Mouse (Mus musculus): ENCODE results near the gene Ttc7. TPM values are rescaled to one million over a fixed set of nuclear protein-coding genes. Genes with fewer than 3 reads are reported as not detected.

Ttc7 gene
- polyA plus RNA-seq, 1 experiment from 2014 or later, result 5.3 TPM

GRCm38 (mm10) chr17:87332887-87333286 lies 50.2 kb downstream of the Ttc7 start:
- Histone ChIP-seq H3K4me1 (replicated peaks) (peaks cover 43% of the 10 kb centered on the region), H3K27me3 (no peaks in the 10 kb centered on the region), H3K36me3 (no peaks in the 10 kb centered on the region), H3K27ac (replicated peaks) (no peak overlapping the region), H3K9ac (no peak overlapping the region), H3K4me3 (no peak overlapping the region), H3K9me3 (no peaks in the 10 kb centered on the region), H3K4me2 (no peak overlapping the region)
- 80% methylated on average over 6 of the region's 6 CpGs for WGBS
- no peak for ATAC-seq (ENCODE audit: low FRiP score, low read depth)

GRCm38 (mm10) chr17:87334162-87334561 lies 51.5 kb downstream of the Ttc7 start:
- Histone ChIP-seq H3K4me1 (replicated peaks) (peaks cover 38% of the 10 kb centered on the region), H3K36me3 (no peaks in the 10 kb centered on the region), H3K4me2 (no peak overlapping the region), H3K27ac (replicated peaks) (no peak overlapping the region), H3K27me3 (no peaks in the 10 kb centered on the region), H3K9ac (no peak overlapping the region), H3K4me3 (no peak overlapping the region), H3K9me3 (no peaks in the 10 kb centered on the region)
- 95% methylated on average over 12 of the region's 12 CpGs for WGBS
- no peak for ATAC-seq (ENCODE audit: low FRiP score, low read depth)

- Histone ChIP-seq H3K4me3 (no peak overlapping the region), H3K36me3 (no peaks in the 10 kb centered on the region), H3K9me3 (no peaks in the 10 kb centered on the region), H3K4me2 (no peak overlapping the region), H3K27me3 (no peaks in the 10 kb centered on the region), H3K9ac (no peak overlapping the region), H3K4me1 (replicated peaks) (peaks cover 32% of the 10 kb centered on the region), H3K27ac (replicated peaks) (no peak overlapping the region)
- no peak for ATAC-seq (ENCODE audit: low FRiP score, low read depth)
- 94% methylated on average over 14 of the region's 14 CpGs for WGBS
Observed at GRCm38 (mm10) chr17:87335152-87335551, 52.5 kb downstream of the Ttc7 start.

GRCm38 (mm10) chr17:87335727-87336126 lies 53.0 kb downstream of the Ttc7 start:
- ATAC-seq (ENCODE audit: low FRiP score, low read depth), result no peak
- no peaks in the 10 kb centered on the region for H3K9me3 ChIP-seq
- peaks cover 26% of the 10 kb centered on the region for H3K4me1 ChIP-seq (replicated peaks)
- H3K27me3 ChIP-seq, result no peaks in the 10 kb centered on the region
- H3K27ac ChIP-seq (replicated peaks), result no peak overlapping the region
- no peak overlapping the region for H3K4me2 ChIP-seq
- no peaks in the 10 kb centered on the region for H3K36me3 ChIP-seq
- no peak overlapping the region for H3K9ac ChIP-seq
- no peak overlapping the region for H3K4me3 ChIP-seq
- 91% methylated on average over 2 of the region's 2 CpGs for WGBS

GRCm38 (mm10) chr17:87336910-87337309 lies 54.2 kb downstream of the Ttc7 start:
- Histone ChIP-seq H3K27me3 (no peaks in the 10 kb centered on the region), H3K9me3 (no peaks in the 10 kb centered on the region), H3K4me3 (no peak overlapping the region), H3K36me3 (no peaks in the 10 kb centered on the region), H3K4me1 (replicated peaks) (peaks cover 15% of the 10 kb centered on the region), H3K9ac (no peak overlapping the region), H3K4me2 (no peak overlapping the region), H3K27ac (replicated peaks) (no peak overlapping the region)
- 64% methylated on average over 12 of the region's 12 CpGs for WGBS
- no peak for ATAC-seq (ENCODE audit: low FRiP score, low read depth)

GRCm38 (mm10) chr17:87337683-87338082 lies 55.0 kb downstream of the Ttc7 start:
- peaks cover 7% of the 10 kb centered on the region for H3K4me1 ChIP-seq (replicated peaks)
- H3K4me3 ChIP-seq, result no peak overlapping the region
- WGBS, result 90% methylated on average over 7 of the region's 7 CpGs
- no peak overlapping the region for H3K27ac ChIP-seq (replicated peaks)
- H3K9ac ChIP-seq, result no peak overlapping the region
- no peaks in the 10 kb centered on the region for H3K9me3 ChIP-seq
- no peaks in the 10 kb centered on the region for H3K36me3 ChIP-seq
- H3K4me2 ChIP-seq, result no peak overlapping the region
- no peak for ATAC-seq (ENCODE audit: low FRiP score, low read depth)
- H3K27me3 ChIP-seq, result no peaks in the 10 kb centered on the region

GRCm38 (mm10) chr17:87339122-87339521 lies 56.4 kb downstream of the Ttc7 start:
- Histone ChIP-seq H3K4me3 (no peak overlapping the region), H3K4me2 (no peak overlapping the region), H3K9me3 (no peaks in the 10 kb centered on the region), H3K36me3 (no peaks in the 10 kb centered on the region), H3K4me1 (replicated peaks) (no peaks in the 10 kb centered on the region), H3K27me3 (no peaks in the 10 kb centered on the region), H3K9ac (no peak overlapping the region), H3K27ac (replicated peaks) (no peak overlapping the region)
- 84% methylated on average over 1 of the region's 1 CpGs for WGBS
- no peak for ATAC-seq (ENCODE audit: low FRiP score, low read depth)

GRCm38 (mm10) chr17:87343060-87343703 lies 60.5 kb downstream of the Ttc7 start:
- 70% methylated on average over 8 of the region's 8 CpGs for WGBS
- H3K27ac ChIP-seq (replicated peaks), result no peak overlapping the region
- H3K36me3 ChIP-seq, result no peaks in the 10 kb centered on the region
- peaks cover 3% of the 10 kb centered on the region; the same call in 1 of the 2 replicates for H3K4me1 ChIP-seq (replicated peaks)
- H3K9ac ChIP-seq, result no peak overlapping the region
- no peaks in the 10 kb centered on the region for H3K27me3 ChIP-seq
- ATAC-seq (ENCODE audit: low FRiP score, low read depth), result no peak
- no peak overlapping the region for H3K4me3 ChIP-seq
- H3K4me2 ChIP-seq, result no peak overlapping the region
- no peaks in the 10 kb centered on the region for H3K9me3 ChIP-seq

GRCm38 (mm10) chr17:87344441-87345251 lies 62.0 kb downstream of the Ttc7 start:
- H3K9me3 ChIP-seq, result no peaks in the 10 kb centered on the region
- H3K9ac ChIP-seq, result no peak overlapping the region
- H3K4me3 ChIP-seq, result no peak overlapping the region
- H3K27ac ChIP-seq (replicated peaks), result no peak overlapping the region
- WGBS, result 70% methylated on average over 18 of the region's 18 CpGs
- no peak for ATAC-seq (ENCODE audit: low FRiP score, low read depth)
- H3K36me3 ChIP-seq, result no peaks in the 10 kb centered on the region
- H3K27me3 ChIP-seq, result no peaks in the 10 kb centered on the region
- peaks cover 3% of the 10 kb centered on the region; the same call in 1 of the 2 replicates for H3K4me1 ChIP-seq (replicated peaks)
- no peak overlapping the region for H3K4me2 ChIP-seq

- Histone ChIP-seq H3K4me1 (replicated peaks) (peaks cover 3% of the 10 kb centered on the region; the same call in 1 of the 2 replicates), H3K4me3 (no peak overlapping the region), H3K36me3 (no peaks in the 10 kb centered on the region), H3K9me3 (no peaks in the 10 kb centered on the region), H3K27ac (replicated peaks) (no peak overlapping the region), H3K9ac (no peak overlapping the region), H3K27me3 (no peaks in the 10 kb centered on the region), H3K4me2 (no peak overlapping the region)
- no peak for ATAC-seq (ENCODE audit: low FRiP score, low read depth)
- WGBS, result 55% methylated on average over 4 of the region's 4 CpGs
Observed at GRCm38 (mm10) chr17:87345252-87345593, 62.5 kb downstream of the Ttc7 start.

- no peak overlapping the region for H3K9ac ChIP-seq
- 54% methylated on average over 9 of the region's 9 CpGs for WGBS
- H3K27ac ChIP-seq (replicated peaks), result no peak overlapping the region
- H3K9me3 ChIP-seq, result no peaks in the 10 kb centered on the region
- H3K4me3 ChIP-seq, result no peak overlapping the region
- no peaks in the 10 kb centered on the region for H3K36me3 ChIP-seq
- H3K27me3 ChIP-seq, result no peaks in the 10 kb centered on the region
- no peak overlapping the region for H3K4me2 ChIP-seq
- H3K4me1 ChIP-seq (replicated peaks), result peaks cover 30% of the 10 kb centered on the region
- no peak for ATAC-seq (ENCODE audit: low FRiP score, low read depth)
Observed at GRCm38 (mm10) chr17:87348353-87348752, 65.7 kb downstream of the Ttc7 start.

- Histone ChIP-seq H3K27ac (replicated peaks) (no peak overlapping the region), H3K27me3 (no peaks in the 10 kb centered on the region), H3K4me3 (no peak overlapping the region), H3K4me1 (replicated peaks) (peaks cover 30% of the 10 kb centered on the region), H3K9ac (no peak overlapping the region), H3K4me2 (no peak overlapping the region), H3K36me3 (no peaks in the 10 kb centered on the region), H3K9me3 (no peaks in the 10 kb centered on the region)
- ATAC-seq (ENCODE audit: low FRiP score, low read depth), result no peak
- WGBS, result 24% methylated on average over 9 of the region's 9 CpGs
Observed at GRCm38 (mm10) chr17:87349069-87349468, 66.4 kb downstream of the Ttc7 start.
